In the genomic region with DNA sequence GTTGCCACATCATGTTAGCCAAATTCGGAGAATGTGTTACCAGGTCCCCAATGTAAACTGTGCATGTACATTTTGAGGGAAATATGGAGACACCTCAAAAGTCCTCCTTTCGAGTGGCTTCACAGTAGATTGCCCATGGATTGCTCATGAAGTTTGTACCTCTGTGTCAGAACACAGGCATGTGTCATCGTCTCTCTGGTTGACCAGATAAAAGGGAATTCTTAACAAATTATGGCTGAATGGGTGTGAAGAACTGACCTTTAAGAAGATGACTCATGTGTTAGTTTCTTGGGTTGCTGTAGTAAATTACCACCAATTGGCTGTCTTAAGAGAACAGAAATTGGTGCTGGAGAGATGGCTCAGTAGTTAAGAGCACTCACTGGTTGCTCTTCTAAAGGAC, we compare ENCODE assay signal across 29 mouse cellular contexts. TPM values are rescaled to one million over a fixed set of nuclear protein-coding genes. Genes with fewer than 3 reads are reported as not detected.
DNase-seq lines count a peak whose midpoint lies in the region; ATAC-seq and TF ChIP-seq lines count a peak whose summit lies in the region.
"Had no signal": no experiment of that assay in that cellular context is flagged by ENCODE, and none has a peak within 500 bp of the region (broad histone marks: within the 10 kb centered on the region; RNA-seq: fewer than 3 reads in every experiment).

No protein-coding gene starts in this region.

- no peak for TF ChIP-seq POLR2A in myocyte (IDR thresholded peaks at IDR 0.05; ENCODE audit: insufficient read length, low read depth)

- peaks cover 21% of the 10 kb centered on the region for H3K27me3 ChIP-seq in C2C12 (ENCODE audit: control insufficient read depth, insufficient read depth, insufficient read length)
- H3K27me3 ChIP-seq in myocyte (ENCODE audit: control insufficient read depth, insufficient read depth, insufficient read length): peaks cover 10% of the 10 kb centered on the region
- peaks cover 14% of the 10 kb centered on the region for H3K27me3 ChIP-seq in hindbrain, embryonic 16.5 days (replicated peaks; ENCODE audit: control insufficient read depth, insufficient read depth, low read length)

- H3K79me2 ChIP-seq in C2C12 (ENCODE audit: control insufficient read depth, insufficient read depth) (no peaks in the 10 kb centered on the region), myocyte (ENCODE audit: control insufficient read depth, insufficient read depth) (no peaks in the 10 kb centered on the region)

- DNase-seq in 3T3-L1 (ENCODE audit: low read depth, low spot score): peak; percentile 58
- DNase-seq in cerebellum, adult 11-12 months: no peak
- DNase-seq in MN1 (ENCODE audit: low spot score): no peak
- DNase-seq: adrenal gland, adult 8-10 months; adrenal gland, postnatal 25 days; cerebellum, adult 18-20 months; cerebellum, adult 9-10 months; cerebellum, postnatal 14 days; gastrocnemius, postnatal 10 days; gastrocnemius, postnatal 36 days; heart, adult 2 months; heart, postnatal 14 days; heart, postnatal 4 days had no signal

- no peaks in the 10 kb centered on the region for H3K4me1 ChIP-seq in hindbrain, embryonic 16.5 days (ENCODE audit: control insufficient read depth, insufficient read depth, low read depth, low read length)
- H3K4me1 ChIP-seq: embryonic facial prominence, embryonic 15.5 days; forebrain, embryonic 12.5 days; heart, embryonic 13.5 days had no signal

- no peaks in the 10 kb centered on the region for H3K79me3 ChIP-seq in C2C12 (ENCODE audit: low read depth)

- H3K4me3 ChIP-seq in C2C12 (ENCODE audit: insufficient read depth, poor library complexity, severe bottlenecking) (no peak overlapping the region), myocyte (no peak overlapping the region)
- H3K4me3 ChIP-seq in hindbrain, embryonic 16.5 days (ENCODE audit: low read length): no peak overlapping the region
- H3K4me3 ChIP-seq: embryonic facial prominence, embryonic 12.5 days; embryonic facial prominence, embryonic 15.5 days; forebrain, embryonic 12.5 days; heart, adult 2 months; heart, embryonic 10.5 days; heart, embryonic 13.5 days had no signal

- H3ac ChIP-seq in C2C12 (ENCODE audit: control insufficient read depth, insufficient read length, low read depth) (no peak overlapping the region), myocyte (ENCODE audit: control insufficient read depth, insufficient read length) (no peak overlapping the region)

- H3K27ac ChIP-seq in hindbrain, embryonic 16.5 days (ENCODE audit: low read depth, low read length): no peak overlapping the region
- H3K27ac ChIP-seq: embryonic facial prominence, embryonic 12.5 days; embryonic facial prominence, embryonic 15.5 days; forebrain, embryonic 12.5 days; heart, adult 2 months; heart, embryonic 10.5 days; heart, embryonic 13.5 days; hindbrain, embryonic 14.5 days had no signal

- no peak for ATAC-seq in hindbrain, embryonic 16.5 days
- ATAC-seq: activated CD4-positive, CD25-positive, alpha-beta regulatory T cell, adult 4 months; forebrain, embryonic 16.5 days; intestine, postnatal 0 days had no signal

- no peaks in the 10 kb centered on the region for H3K9me3 ChIP-seq in hindbrain, embryonic 16.5 days (ENCODE audit: control insufficient read depth, low read length)
- H3K9me3 ChIP-seq: embryonic facial prominence, embryonic 15.5 days; forebrain, embryonic 12.5 days; heart, embryonic 10.5 days; heart, embryonic 13.5 days had no signal

- WGBS in hindbrain, embryonic 16.5 days: 92% methylated on average over 3 of the region's 3 CpGs

- H3K4me2 ChIP-seq in myocyte (ENCODE audit: low read depth): peak overlapping the region; percentile 19
- H3K4me2 ChIP-seq in hindbrain, embryonic 16.5 days (ENCODE audit: low read length): no peak overlapping the region
- H3K4me2 ChIP-seq: embryonic facial prominence, embryonic 12.5 days; embryonic facial prominence, embryonic 15.5 days; forebrain, embryonic 12.5 days; heart, embryonic 13.5 days; hindbrain, embryonic 14.5 days had no signal

- H3K9ac ChIP-seq in hindbrain, embryonic 16.5 days (ENCODE audit: low read depth, low read length): no peak overlapping the region
- H3K9ac ChIP-seq: embryonic facial prominence, embryonic 12.5 days; embryonic facial prominence, embryonic 15.5 days; forebrain, embryonic 12.5 days; heart, embryonic 13.5 days; hindbrain, embryonic 14.5 days had no signal

- no peak for TF ChIP-seq CTCF in C2C12 (IDR thresholded peaks at IDR 0.05; ENCODE audit: control insufficient read depth, insufficient read depth, insufficient read length)

- H3K36me3 ChIP-seq in C2C12 (ENCODE audit: control insufficient read depth, insufficient read depth) (no peaks in the 10 kb centered on the region), myocyte (ENCODE audit: control insufficient read depth, insufficient read depth) (no peaks in the 10 kb centered on the region)
- no peaks in the 10 kb centered on the region for H3K36me3 ChIP-seq in hindbrain, embryonic 16.5 days (ENCODE audit: control insufficient read depth, insufficient read depth, low read length)
- H3K36me3 ChIP-seq: embryonic facial prominence, embryonic 12.5 days; embryonic facial prominence, embryonic 15.5 days; forebrain, embryonic 12.5 days; heart, embryonic 10.5 days; heart, embryonic 13.5 days had no signal

TF ChIP-seq in C2C12, 6 proteins besides CTCF, POLR2A, EP300 and RAD21:
- TF ChIP-seq FOSL1 (IDR thresholded peaks at IDR 0.05; ENCODE audit: insufficient read depth, low read length, poor library complexity, severe bottlenecking) (peak; percentile 85), MAX (IDR thresholded peaks at IDR 0.05) (no peak), CEBPB (IDR thresholded peaks at IDR 0.05; ENCODE audit: low read depth) (no peak), USF1 (IDR thresholded peaks at IDR 0.05; ENCODE audit: low read depth) (no peak)

TF ChIP-seq in myocyte, 11 proteins besides CTCF, POLR2A, EP300 and RAD21:
- no peak for TF ChIP-seq USF1 (IDR thresholded peaks at IDR 0.05; ENCODE audit: low read depth)
- no peak for TF ChIP-seq SRF (IDR thresholded peaks at IDR 0.05; ENCODE audit: control insufficient read depth, insufficient read length, low read depth)
- TF ChIP-seq REST (IDR thresholded peaks at IDR 0.05; ENCODE audit: insufficient read depth, insufficient read length): no peak
- TF ChIP-seq E2F4 (IDR thresholded peaks at IDR 0.05; ENCODE audit: insufficient read depth): no peak
- TF ChIP-seq TCF12 (IDR thresholded peaks at IDR 0.05; ENCODE audit: insufficient read depth, poor library complexity, severe bottlenecking): no peak
- no peak for TF ChIP-seq MAX (IDR thresholded peaks at IDR 0.05; ENCODE audit: low read depth)
- TF ChIP-seq CEBPB (IDR thresholded peaks at IDR 0.05; ENCODE audit: insufficient read depth, poor library complexity, severe bottlenecking): peak; percentile 79

RNA-seq across cellular contexts. Expression of gene Slc25a48, which starts 6.0 kb away (rescaled TPM):
- 0.05 TPM for polyA plus RNA-seq in C2C12 (2012; fragmentation: generic; extraction: Trizol)
- polyA plus RNA-seq in myocyte (2012; fragmentation: generic; extraction: Trizol): not detected
- 0.06 TPM in 1 of 2 replicates, not detected in the other for polyA plus RNA-seq in hindbrain, embryonic 16.5 days (2015; fragmentation: Nextera tagmentation; extraction: Ambion mirVana)
- polyA plus RNA-seq: activated CD4-positive, CD25-positive, alpha-beta regulatory T cell, adult 4 months; forebrain, embryonic 12.5 days; forebrain, embryonic 16.5 days; hindbrain, embryonic 14.5 days had no signal

RNA-seq across cellular contexts. Expression of gene Gm3045, which starts 17.7 kb away (rescaled TPM):
- polyA plus RNA-seq in C2C12 (2012; fragmentation: generic; extraction: Trizol) (not detected), myocyte (2012; fragmentation: generic; extraction: Trizol) (not detected)
- not detected in 2 replicates for polyA plus RNA-seq in hindbrain, embryonic 16.5 days (2015; fragmentation: Nextera tagmentation; extraction: Ambion mirVana)
- polyA plus RNA-seq: activated CD4-positive, CD25-positive, alpha-beta regulatory T cell, adult 4 months; brain, embryonic 14.5 days; embryonic facial prominence, embryonic 12.5 days; forebrain, embryonic 12.5 days; forebrain, embryonic 16.5 days; heart, adult 2 months; heart, embryonic 10.5 days; heart, embryonic 13.5 days; heart, embryonic 16.5 days; hindbrain, embryonic 11.5 days; hindbrain, embryonic 14.5 days; intestine, embryonic 14.5 days; intestine, postnatal 0 days had no signal

RNA-seq across cellular contexts. Expression of gene Il9, which starts 37.9 kb away (rescaled TPM):
- polyA plus RNA-seq in C2C12 (2012; fragmentation: generic; extraction: Trizol) (not detected), myocyte (2012; fragmentation: generic; extraction: Trizol) (not detected)
- polyA plus RNA-seq in hindbrain, embryonic 16.5 days (2015; fragmentation: Nextera tagmentation; extraction: Ambion mirVana): not detected in 2 replicates
- polyA plus RNA-seq: activated CD4-positive, CD25-positive, alpha-beta regulatory T cell, adult 4 months; brain, embryonic 14.5 days; embryonic facial prominence, embryonic 12.5 days; embryonic facial prominence, embryonic 15.5 days; forebrain, embryonic 12.5 days; forebrain, embryonic 16.5 days; heart, adult 2 months; heart, embryonic 10.5 days; heart, embryonic 13.5 days; heart, embryonic 16.5 days; hindbrain, embryonic 11.5 days; hindbrain, embryonic 14.5 days; intestine, embryonic 14.5 days; intestine, postnatal 0 days had no signal
